In the genomic region with DNA sequence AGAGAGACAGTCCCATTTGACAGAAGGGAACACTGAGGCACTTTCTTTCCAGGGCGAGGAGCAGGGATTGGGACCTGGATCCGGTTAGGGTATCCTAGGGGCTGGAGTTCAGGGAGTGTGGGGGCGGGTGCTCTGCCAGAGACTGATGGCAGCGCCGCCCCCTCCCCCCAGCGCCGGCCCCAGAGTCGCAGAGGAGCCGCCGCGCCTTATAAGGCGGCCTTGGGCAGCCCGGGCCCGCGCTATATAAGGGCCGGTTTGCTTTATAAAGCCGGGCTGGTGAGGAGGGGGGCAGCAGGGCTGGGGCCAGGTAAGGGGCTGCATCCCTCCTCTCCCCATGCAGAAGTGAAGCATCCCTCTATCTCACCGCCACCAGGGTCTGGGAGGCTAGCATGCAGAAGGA, we compare ENCODE assay signal across 12 mouse cellular contexts. TPM values are rescaled to one million over a fixed set of nuclear protein-coding genes. Genes with fewer than 3 reads are reported as not detected.
DNase-seq lines count a peak whose midpoint lies in the region; ATAC-seq and TF ChIP-seq lines count a peak whose summit lies in the region.
"Had no signal": no experiment of that assay in that cellular context is flagged by ENCODE, and none has a peak within 500 bp of the region (broad histone marks: within the 10 kb centered on the region; RNA-seq: fewer than 3 reads in every experiment).

No protein-coding gene starts in this region.

- no peaks in the 10 kb centered on the region for H3K79me2 ChIP-seq in heart, adult 2 months (replicated peaks; ENCODE audit: control insufficient read depth, insufficient read depth, low read length)

- TF ChIP-seq CTCF in heart, adult 2 months (IDR thresholded peaks at IDR 0.05), result no peak
- no peak for TF ChIP-seq CTCF in small intestine, adult 2 months (IDR thresholded peaks at IDR 0.05; ENCODE audit: extremely low read depth, insufficient read length, insufficient replicate concordance, low read depth, low read length)

- H3K9ac ChIP-seq in heart, adult 2 months (ENCODE audit: low read depth, low read length), result no peak overlapping the region
- H3K9ac ChIP-seq in liver, embryonic 11.5 days (ENCODE audit: low read depth, low read length), result no peak overlapping the region; the same call in 1 of the 2 replicates
- H3K9ac ChIP-seq in embryonic facial prominence, embryonic 11.5 days (replicated peaks; ENCODE audit: low read length), result no peak overlapping the region

- under 1% methylated on average over 18 of the region's 18 CpGs for WGBS in heart, embryonic 10.5 days
- WGBS in heart, adult 2 months, result 5% methylated on average over 18 of the region's 18 CpGs
- WGBS in liver, embryonic 11.5 days, result 4% methylated on average over 18 of the region's 18 CpGs
- WGBS in embryonic facial prominence, embryonic 11.5 days, result 3% methylated on average over 15 of the region's 18 CpGs
- 6% methylated on average over 18 of the region's 18 CpGs for WGBS in small intestine, adult 2 months

- no peak for TF ChIP-seq POLR2A in heart, adult 2 months (IDR thresholded peaks at IDR 0.05; ENCODE audit: insufficient read depth, low read depth, low read length)
- no peak for TF ChIP-seq POLR2A in small intestine, adult 2 months (IDR thresholded peaks at IDR 0.05; ENCODE audit: low read depth, low read length)

- peak; percentile 88 for DNase-seq in heart, embryonic 10.5 days (ENCODE audit: low spot score)
- no peak for DNase-seq in heart, adult 2 months
- no peak for DNase-seq in liver, embryonic 11.5 days (ENCODE audit: low spot score)
- no peak for DNase-seq in liver
- peak; percentile 43 for DNase-seq in embryonic facial prominence, embryonic 11.5 days (ENCODE audit: low spot score)
- no peak for DNase-seq in spleen, postnatal 10 days (ENCODE audit: low spot score in 2 of 2)
- DNase-seq in adrenal gland, postnatal 4 days (ENCODE audit: low spot score in 2 of 2), result no peak
- DNase-seq: left cerebral cortex, postnatal 4 days had no signal

- H3K27me3 ChIP-seq in heart, embryonic 10.5 days (ENCODE audit: insufficient read depth, poor library complexity, severe bottlenecking), result peaks cover 35% of the 10 kb centered on the region
- H3K27me3 ChIP-seq in heart, adult 2 months (ENCODE audit: control insufficient read depth, insufficient read depth, low read length), result peaks cover 2% of the 10 kb centered on the region; the same call in 1 of the 2 replicates
- peaks cover 36% of the 10 kb centered on the region for H3K27me3 ChIP-seq in liver, embryonic 11.5 days (replicated peaks; ENCODE audit: control insufficient read depth, insufficient read depth, low read length)
- peaks cover 12% of the 10 kb centered on the region for H3K27me3 ChIP-seq in embryonic facial prominence, embryonic 11.5 days (ENCODE audit: control insufficient read depth, insufficient read depth, low read length)
- peaks cover 24% of the 10 kb centered on the region for H3K27me3 ChIP-seq in small intestine, adult 2 months (ENCODE audit: control insufficient read depth, insufficient read depth, low read length)

- H3K9me3 ChIP-seq in heart, embryonic 10.5 days, result no peaks in the 10 kb centered on the region
- H3K9me3 ChIP-seq in liver, embryonic 11.5 days (ENCODE audit: control insufficient read depth, low read length), result no peaks in the 10 kb centered on the region
- H3K9me3 ChIP-seq in embryonic facial prominence, embryonic 11.5 days (replicated peaks; ENCODE audit: control insufficient read depth, low read length), result no peaks in the 10 kb centered on the region
- H3K9me3 ChIP-seq: midbrain, embryonic 10.5 days had no signal

- H3K4me1 ChIP-seq in heart, embryonic 10.5 days, result peaks cover 32% of the 10 kb centered on the region
- H3K4me1 ChIP-seq in heart, adult 2 months (ENCODE audit: control insufficient read depth, insufficient read depth, low read length), result peaks cover 3% of the 10 kb centered on the region
- H3K4me1 ChIP-seq in liver, embryonic 11.5 days (replicated peaks; ENCODE audit: control insufficient read depth, insufficient read depth, low read length), result peaks cover 5% of the 10 kb centered on the region; the same call in 1 of the 2 replicates
- H3K4me1 ChIP-seq in embryonic facial prominence, embryonic 11.5 days (ENCODE audit: control insufficient read depth, insufficient read depth, low read length), result no peaks in the 10 kb centered on the region
- peaks cover 6% of the 10 kb centered on the region for H3K4me1 ChIP-seq in small intestine, adult 2 months (ENCODE audit: control insufficient read depth, insufficient read depth, insufficient read length, low read length)

- H3K27ac ChIP-seq in heart, embryonic 10.5 days, result peak overlapping the region; percentile 88
- no peak overlapping the region for H3K27ac ChIP-seq in heart, adult 2 months
- H3K27ac ChIP-seq in liver, embryonic 11.5 days (ENCODE audit: low read depth, low read length), result no peak overlapping the region
- no peak overlapping the region for H3K27ac ChIP-seq in embryonic facial prominence, embryonic 11.5 days (replicated peaks; ENCODE audit: low read depth, low read length)
- peak overlapping the region; percentile 60 for H3K27ac ChIP-seq in small intestine, adult 2 months (ENCODE audit: insufficient read depth, low read depth, low read length)
- H3K27ac ChIP-seq: midbrain, embryonic 10.5 days had no signal

- intact Hi-C loops in heart, adult 2 months (cut with DNase I), result loop anchor here (5.0 kb wide), 1 partner anchor 42 kb away; no protein-coding TSS in a partner anchor

- H3K36me3 ChIP-seq in heart, embryonic 10.5 days, result peaks cover 38% of the 10 kb centered on the region
- no peaks in the 10 kb centered on the region for H3K36me3 ChIP-seq in heart, adult 2 months (ENCODE audit: control insufficient read depth, insufficient read depth, low read length)
- no peaks in the 10 kb centered on the region for H3K36me3 ChIP-seq in liver, embryonic 11.5 days (ENCODE audit: control insufficient read depth, insufficient read depth, low read length)
- H3K36me3 ChIP-seq in embryonic facial prominence, embryonic 11.5 days (replicated peaks; ENCODE audit: control insufficient read depth, insufficient read depth, low read depth, low read length), result no peaks in the 10 kb centered on the region
- no peaks in the 10 kb centered on the region for H3K36me3 ChIP-seq in small intestine, adult 2 months (ENCODE audit: control insufficient read depth, insufficient read depth, low read length)
- H3K36me3 ChIP-seq: midbrain, embryonic 10.5 days had no signal

- no peak for TF ChIP-seq EP300 in heart, adult 2 months (IDR thresholded peaks at IDR 0.05; ENCODE audit: insufficient read depth, low read depth, low read length)

- H3K4me3 ChIP-seq in heart, embryonic 10.5 days, result peak overlapping the region; percentile 50
- no peak overlapping the region for H3K4me3 ChIP-seq in heart, adult 2 months
- peak overlapping the region; percentile 8; the same call in 1 of the 2 replicates for H3K4me3 ChIP-seq in liver, embryonic 11.5 days (ENCODE audit: low read depth, low read length)
- H3K4me3 ChIP-seq in embryonic facial prominence, embryonic 11.5 days (ENCODE audit: low read depth, low read length), result 0 out of 2 replicates have a peak overlapping the region, but pooled peaks have one; percentile 5
- peak overlapping the region; percentile 36 for H3K4me3 ChIP-seq in small intestine, adult 2 months (ENCODE audit: low read depth, low read length)
- H3K4me3 ChIP-seq: midbrain, embryonic 10.5 days had no signal

- H3K4me2 ChIP-seq in liver, embryonic 11.5 days, result peak overlapping the region; percentile 20; the same call in 1 of the 2 replicates
- H3K4me2 ChIP-seq in embryonic facial prominence, embryonic 11.5 days (ENCODE audit: low read depth, low read length), result no peak overlapping the region

- no peak for ATAC-seq in liver, embryonic 11.5 days (replicated peaks; ENCODE audit: low FRiP score)
- ATAC-seq in embryonic facial prominence, embryonic 11.5 days (replicated peaks; ENCODE audit: insufficient number of reproducible peaks, low FRiP score, low TSS enrichment, low read depth), result no peak
- ATAC-seq: inflammation-experienced regulatory T-cells, adult 6 months had no signal

RNA-seq across cellular contexts. Expression of a gene that starts 0.9 kb away (rescaled TPM):
- 246 and 375 TPM in 2 replicates for polyA plus RNA-seq in heart, embryonic 10.5 days (2016; fragmentation: Nextera tagmentation; extraction: Ambion mirVana)
- 1 to 10 TPM; 8.4 to 8.6 TPM for total RNA-seq in heart, adult 2 months (2021)
- 15.4 and 26.5 TPM in 2 replicates for polyA plus RNA-seq in heart, adult 2 months (2012; rRNA removed)
- polyA plus RNA-seq in liver, embryonic 11.5 days (2014; fragmentation: Nextera tagmentation; extraction: Ambion mirVana), result 3.6 and 6.2 TPM in 2 replicates
- polyA plus RNA-seq in embryonic facial prominence, embryonic 11.5 days (2014; fragmentation: Nextera tagmentation; extraction: Ambion mirVana), result 1.4 and 4.0 TPM in 2 replicates
- 166 and 227 TPM in 2 replicates for polyA plus RNA-seq in small intestine, adult 2 months (2012; rRNA removed)
- 1 to 10 TPM in 1 of 2 experiments, under 1 TPM in 1; 0.81 to 1.6 TPM for total RNA-seq in adrenal gland, postnatal 4 days (2021)
- total RNA-seq: common myeloid progenitor, adult 5-6 weeks had no signal

RNA-seq across cellular contexts. Expression of a gene that starts 14.7 kb away (rescaled TPM):
- polyA plus RNA-seq in heart, embryonic 10.5 days (2016; fragmentation: Nextera tagmentation; extraction: Ambion mirVana), result 58.4 and 65.6 TPM in 2 replicates
- 100 to 1,000 TPM in 1 of 2 experiments, 10 to 100 TPM in 1; 92.5 to 106 TPM for total RNA-seq in heart, adult 2 months (2021)
- 166 and 169 TPM in 2 replicates for polyA plus RNA-seq in heart, adult 2 months (2012; rRNA removed)
- polyA plus RNA-seq in liver, embryonic 11.5 days (2014; fragmentation: Nextera tagmentation; extraction: Ambion mirVana), result 55.1 and 59.2 TPM in 2 replicates
- 25.2 and 26.6 TPM in 2 replicates for polyA plus RNA-seq in embryonic facial prominence, embryonic 11.5 days (2014; fragmentation: Nextera tagmentation; extraction: Ambion mirVana)
- polyA plus RNA-seq in small intestine, adult 2 months (2012; rRNA removed), result 26.8 and 35.7 TPM in 2 replicates
- total RNA-seq in adrenal gland, postnatal 4 days (2021), result 10 to 100 TPM; 37.4 to 39.2 TPM

RNA-seq across cellular contexts. Expression of a gene that starts 17.1 kb away (rescaled TPM):
- polyA plus RNA-seq in heart, embryonic 10.5 days (2016; fragmentation: Nextera tagmentation; extraction: Ambion mirVana), result 149 and 176 TPM in 2 replicates
- 10 to 100 TPM; 34.6 to 42.6 TPM for total RNA-seq in heart, adult 2 months (2021)
- polyA plus RNA-seq in heart, adult 2 months (2012; rRNA removed), result 62.6 and 67.0 TPM in 2 replicates
- polyA plus RNA-seq in liver, embryonic 11.5 days (2014; fragmentation: Nextera tagmentation; extraction: Ambion mirVana), result 159 and 169 TPM in 2 replicates
- 210 and 215 TPM in 2 replicates for polyA plus RNA-seq in embryonic facial prominence, embryonic 11.5 days (2014; fragmentation: Nextera tagmentation; extraction: Ambion mirVana)
- polyA plus RNA-seq in small intestine, adult 2 months (2012; rRNA removed), result 108 and 120 TPM in 2 replicates
- total RNA-seq in adrenal gland, postnatal 4 days (2021), result 10 to 100 TPM; 74.2 to 78.4 TPM

RNA-seq across cellular contexts. Expression of a gene that starts 28.7 kb away (rescaled TPM):
- polyA plus RNA-seq in heart, embryonic 10.5 days (2016; fragmentation: Nextera tagmentation; extraction: Ambion mirVana), result 9.6 and 10.8 TPM in 2 replicates
- total RNA-seq in heart, adult 2 months (2021), result 1 to 10 TPM; 3.8 to 4.7 TPM
- 8.7 and 9.5 TPM in 2 replicates for polyA plus RNA-seq in heart, adult 2 months (2012; rRNA removed)
- 5.5 and 7.5 TPM in 2 replicates for polyA plus RNA-seq in liver, embryonic 11.5 days (2014; fragmentation: Nextera tagmentation; extraction: Ambion mirVana)
- 5.5 and 7.1 TPM in 2 replicates for polyA plus RNA-seq in embryonic facial prominence, embryonic 11.5 days (2014; fragmentation: Nextera tagmentation; extraction: Ambion mirVana)
- polyA plus RNA-seq in small intestine, adult 2 months (2012; rRNA removed), result 6.6 and 13.2 TPM in 2 replicates
- 10 to 100 TPM; 14.5 to 16.5 TPM for total RNA-seq in adrenal gland, postnatal 4 days (2021)

RNA-seq across cellular contexts. Expression of a gene that starts 28.9 kb away (rescaled TPM):
- polyA plus RNA-seq in heart, embryonic 10.5 days (2016; fragmentation: Nextera tagmentation; extraction: Ambion mirVana), result not detected in 2 replicates
- total RNA-seq in heart, adult 2 months (2021), result under 1 TPM in 1 of 2 experiments, not detected in 1; 0.52 TPM
- not detected in 2 replicates for polyA plus RNA-seq in heart, adult 2 months (2012; rRNA removed)
- polyA plus RNA-seq in liver, embryonic 11.5 days (2014; fragmentation: Nextera tagmentation; extraction: Ambion mirVana), result not detected in 2 replicates
- not detected in 2 replicates for polyA plus RNA-seq in embryonic facial prominence, embryonic 11.5 days (2014; fragmentation: Nextera tagmentation; extraction: Ambion mirVana)
- not detected in 2 replicates for polyA plus RNA-seq in small intestine, adult 2 months (2012; rRNA removed)
- total RNA-seq in adrenal gland, postnatal 4 days (2021), result not detected
- total RNA-seq: common myeloid progenitor, adult 5-6 weeks; left cerebral cortex, postnatal 4 days had no signal
- polyA plus RNA-seq: inflammation-experienced regulatory T-cells, adult 6 months; midbrain, embryonic 10.5 days had no signal

Comparison
In these comparisons a context has a peak if more than half of its experiments do, and no peak if none do; other contexts are left out.
1. DNase-seq: peak in heart, embryonic 10.5 days (single experiment) and embryonic facial prominence, embryonic 11.5 days (single experiment); none in heart, adult 2 months (0 of 2), liver, embryonic 11.5 days (single experiment), liver (single experiment), spleen, postnatal 10 days (0 of 2) and adrenal gland, postnatal 4 days (0 of 2).
2. H3K27ac ChIP-seq: peak in heart, embryonic 10.5 days (single experiment) and small intestine, adult 2 months (single experiment); none in heart, adult 2 months (single experiment), liver, embryonic 11.5 days (single experiment) and embryonic facial prominence, embryonic 11.5 days (single experiment).